Mouse (Mus musculus) adrenal gland, adult (tissue): Measurements from ENCODE around the gene Wapl.

Experiments
- DNase-seq, 2 experiments: peaks; one replicate each; pipeline ENCODE4 v3.0.0; 2022 to 2023; ENCODE audit warnings: low spot score in 1 of 2; ENCODE audit not compliant: inconsistent age in 2 of 2

Gene Wapl

GRCm38 (mm10) chr14:34673395-34674228 is at the start of gene Wapl:
Wapl (plus strand) TSS chr14:34673928.
- DNase-seq = peak; percentile 98 to 99

- no peak for DNase-seq
Observed at GRCm38 (mm10) chr14:34626824-34627223, 46.9 kb upstream of the Wapl start.

GRCm38 (mm10) chr14:34632722-34633448 is 40.8 kb upstream of the Wapl start:
- DNase-seq = no peak

- DNase-seq = no peak
Observed at GRCm38 (mm10) chr14:34635192-34635591, 38.5 kb upstream of the Wapl start.

- no peak for DNase-seq
Observed at GRCm38 (mm10) chr14:34635721-34636120, 38.0 kb upstream of the Wapl start.

- no peak for DNase-seq
Observed at GRCm38 (mm10) chr14:34644140-34644539, 29.6 kb upstream of the Wapl start.

GRCm38 (mm10) chr14:34647870-34648475 is 25.8 kb upstream of the Wapl start:
- no peak for DNase-seq

GRCm38 (mm10) chr14:34657131-34657530 is 16.6 kb upstream of the Wapl start:
- DNase-seq = no peak

GRCm38 (mm10) chr14:34660351-34660787 is 13.4 kb upstream of the Wapl start:
- DNase-seq = peak; percentile 24 to 68

- DNase-seq = peak; percentile 23 to 60
Observed at GRCm38 (mm10) chr14:34660788-34661591, 12.7 kb upstream of the Wapl start.

- peak; percentile 87 to 94 for DNase-seq
Observed at GRCm38 (mm10) chr14:34661621-34662477, 11.9 kb upstream of the Wapl start.

- no peak for DNase-seq
Observed at GRCm38 (mm10) chr14:34662478-34662826, 11.3 kb upstream of the Wapl start.

- DNase-seq = no peak
Observed at GRCm38 (mm10) chr14:34663381-34663780, 10.3 kb upstream of the Wapl start.

- peak in 1 of 2 experiments; percentile 2 for DNase-seq
Observed at GRCm38 (mm10) chr14:34669082-34669481, 4.6 kb upstream of the Wapl start.

GRCm38 (mm10) chr14:34670256-34670655 is 3.5 kb upstream of the Wapl start:
- DNase-seq = peak in 1 of 2 experiments; percentile 45

GRCm38 (mm10) chr14:34674229-34674791 is 582 bp downstream of the Wapl start:
- DNase-seq = peak; percentile 74 to 90

- DNase-seq = no peak
Observed at GRCm38 (mm10) chr14:34674932-34675331, 1.2 kb downstream of the Wapl start.

- DNase-seq = no peak
Observed at GRCm38 (mm10) chr14:34675347-34675865, 1.7 kb downstream of the Wapl start.

- no peak for DNase-seq
Observed at GRCm38 (mm10) chr14:34680815-34681214, 7.1 kb downstream of the Wapl start.
